Mouse (Mus musculus): ENCODE data around the gene Efna2.

Efna2 gene

GRCm38 (mm10) chr10:80168038-80168661, 11.1 kb upstream of the Efna2 start:
- DNase-seq (ENCODE audit: low read depth, low spot score) = peak; percentile 92

GRCm38 (mm10) chr10:80169070-80169469, 10.2 kb upstream of the Efna2 start:
- DNase-seq (ENCODE audit: low read depth, low spot score) = no peak

GRCm38 (mm10) chr10:80169651-80170050, 9.6 kb upstream of the Efna2 start:
- DNase-seq (ENCODE audit: low read depth, low spot score) = peak; percentile 12

- peak; percentile 13 for DNase-seq (ENCODE audit: low read depth, low spot score)
These were observed 9.2 kb upstream of the Efna2 start for GRCm38 (mm10) chr10:80170052-80170451.

GRCm38 (mm10) chr10:80170601-80171021, 8.7 kb upstream of the Efna2 start:
- DNase-seq (ENCODE audit: low read depth, low spot score) = no peak

GRCm38 (mm10) chr10:80171252-80171651, 8.0 kb upstream of the Efna2 start:
- DNase-seq (ENCODE audit: low read depth, low spot score) = peak; percentile 10

GRCm38 (mm10) chr10:80171760-80172526, 7.3 kb upstream of the Efna2 start:
- peak; percentile 22 for DNase-seq (ENCODE audit: low read depth, low spot score)

GRCm38 (mm10) chr10:80172527-80173292, 6.6 kb upstream of the Efna2 start, which contains the start of gene 1600002K03Rik:
1600002K03Rik (plus strand) TSS chr10:80172944.
- DNase-seq (ENCODE audit: low read depth, low spot score) = peak; percentile 95

- DNase-seq (ENCODE audit: low read depth, low spot score) = no peak
These were observed 5.9 kb upstream of the Efna2 start for GRCm38 (mm10) chr10:80173358-80173757.

GRCm38 (mm10) chr10:80173955-80174640, 5.2 kb upstream of the Efna2 start:
- no peak for DNase-seq (ENCODE audit: low read depth, low spot score)

- peak; percentile 75 for DNase-seq (ENCODE audit: low read depth, low spot score)
These were observed 4.6 kb upstream of the Efna2 start for GRCm38 (mm10) chr10:80174705-80175104.

- DNase-seq (ENCODE audit: low read depth, low spot score) = peak; percentile 78
These were observed 3.6 kb upstream of the Efna2 start for GRCm38 (mm10) chr10:80175536-80176269.

GRCm38 (mm10) chr10:80176270-80176834, 2.9 kb upstream of the Efna2 start:
- DNase-seq (ENCODE audit: low read depth, low spot score) = no peak

GRCm38 (mm10) chr10:80177441-80178279, 1.6 kb upstream of the Efna2 start:
- no peak for DNase-seq (ENCODE audit: low read depth, low spot score)

- no peak for DNase-seq (ENCODE audit: low read depth, low spot score)
These were observed 1.0 kb downstream of the Efna2 start for GRCm38 (mm10) chr10:80180288-80180687.

GRCm38 (mm10) chr10:80180823-80181222, 1.5 kb downstream of the Efna2 start:
- DNase-seq (ENCODE audit: low read depth, low spot score) = no peak

GRCm38 (mm10) chr10:80182547-80182946, 3.3 kb downstream of the Efna2 start:
- DNase-seq (ENCODE audit: low read depth, low spot score) = no peak

- DNase-seq (ENCODE audit: low read depth, low spot score) = no peak
These were observed 7.4 kb downstream of the Efna2 start for GRCm38 (mm10) chr10:80186649-80187048.

- no peak for DNase-seq (ENCODE audit: low read depth, low spot score)
These were observed 8.5 kb downstream of the Efna2 start for GRCm38 (mm10) chr10:80187739-80188138.

All from CD4-positive, CD25-positive, alpha-beta regulatory T cell, adult 2 months (primary cell).